Mouse (Mus musculus): ENCODE data around the gene Slc4a1.
"Not testable (repeated sequence)": the region's sequence is repeated elsewhere in the genome, so short reads cannot be mapped to it uniquely, and the experiment has no call there.

Gene Slc4a1

GRCm38 (mm10) chr11:102366103-102366502 is at the start of gene Slc4a1:
Gene Slc4a1, minus strand, starts transcription at chr11:102366203.
- DNase-seq: not testable (repeated sequence)

GRCm38 (mm10) chr11:102415034-102415802 is 49.2 kb upstream of the Slc4a1 start:
- DNase-seq: no peak

DNA sequence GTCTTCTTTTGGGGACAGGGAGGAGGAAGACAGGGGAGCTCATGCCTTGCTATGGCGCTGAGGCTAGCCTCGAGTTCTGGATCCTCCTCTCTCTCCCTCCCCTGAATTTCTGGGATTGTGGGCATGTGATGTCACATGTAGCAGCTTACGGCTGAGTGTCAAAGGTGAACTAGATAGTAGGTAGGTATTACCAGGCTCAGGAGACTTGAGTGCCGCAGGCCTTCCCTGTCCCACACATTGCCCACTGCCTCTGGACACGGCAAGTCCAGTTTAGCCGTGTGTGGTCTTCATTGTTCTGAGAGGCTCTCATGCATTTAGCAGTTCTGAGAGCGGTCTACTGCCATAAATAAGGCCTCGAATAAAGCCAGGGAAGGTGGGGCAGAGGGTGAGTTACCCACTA is 47.1 kb upstream of the Slc4a1 start:
- no peak for DNase-seq

GRCm38 (mm10) chr11:102411704-102412103 is 45.7 kb upstream of the Slc4a1 start:
- DNase-seq: peak; percentile 84

GRCm38 (mm10) chr11:102411061-102411460 is 45.1 kb upstream of the Slc4a1 start:
- no peak for DNase-seq

GRCm38 (mm10) chr11:102410345-102410744 is 44.3 kb upstream of the Slc4a1 start:
- DNase-seq: not testable (repeated sequence)

DNA sequence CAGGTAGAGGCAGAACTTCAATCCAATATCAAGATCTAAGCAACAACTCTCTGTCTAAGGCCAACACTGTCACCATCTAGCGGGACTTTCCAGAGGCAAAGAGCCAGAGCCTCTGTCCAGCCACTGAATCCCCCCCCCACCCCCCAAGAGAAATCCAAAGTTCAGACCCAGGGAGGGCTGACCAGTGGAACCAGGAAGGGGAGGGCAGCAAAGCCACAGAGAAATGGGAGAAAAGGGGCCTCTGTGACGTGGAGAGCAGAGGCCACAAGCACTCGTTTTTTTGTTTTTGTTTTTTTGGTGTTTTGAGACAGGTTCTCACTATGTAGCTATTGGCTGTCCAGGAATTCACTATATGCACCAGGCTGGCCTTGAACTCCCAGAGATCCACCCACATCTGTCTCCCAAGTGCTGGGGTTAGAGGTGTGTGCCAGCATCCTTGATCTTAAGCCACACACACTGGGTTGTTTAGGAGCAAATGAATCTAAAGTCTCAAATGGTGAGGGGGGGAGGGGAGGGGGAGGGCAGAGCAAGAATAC is 43.9 kb upstream of the Slc4a1 start:
- no peak for DNase-seq

- no peak for DNase-seq
Measured at GRCm38 (mm10) chr11:102408888-102409794, 43.1 kb upstream of the Slc4a1 start.

DNA sequence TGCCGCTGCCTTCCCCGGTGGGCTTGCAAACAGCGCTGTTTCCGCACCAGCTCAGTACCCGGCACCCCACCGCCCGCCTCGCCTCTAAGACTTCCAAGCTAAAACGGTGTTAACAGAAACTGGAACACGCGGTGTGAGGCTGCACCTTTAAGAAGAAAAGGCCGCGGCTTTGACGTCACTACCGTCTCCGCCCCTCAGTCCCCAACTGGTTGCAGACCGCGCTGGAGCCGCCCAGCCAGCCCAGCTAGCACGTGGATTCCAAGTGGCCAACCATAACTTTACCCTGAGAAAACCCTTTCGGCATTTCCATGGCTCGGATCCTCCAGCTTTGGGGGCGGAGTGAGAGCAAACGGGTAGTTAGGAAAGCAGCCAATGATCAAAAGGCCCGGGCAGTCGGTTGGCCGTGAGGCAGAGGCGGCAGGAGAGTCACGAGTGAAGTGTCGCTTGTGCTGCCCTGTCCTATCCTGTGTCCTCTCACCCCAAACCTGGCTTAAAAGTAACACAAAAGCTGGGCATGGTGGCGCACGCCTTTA is 42.4 kb upstream of the Slc4a1 start:
- DNase-seq: peak; percentile 93

- no peak for DNase-seq
Measured at GRCm38 (mm10) chr11:102407834-102408215, 41.8 kb upstream of the Slc4a1 start, which contains the start of gene Slc25a39. Gene Slc25a39, minus strand, starts transcription at chr11:102407946.

DNA sequence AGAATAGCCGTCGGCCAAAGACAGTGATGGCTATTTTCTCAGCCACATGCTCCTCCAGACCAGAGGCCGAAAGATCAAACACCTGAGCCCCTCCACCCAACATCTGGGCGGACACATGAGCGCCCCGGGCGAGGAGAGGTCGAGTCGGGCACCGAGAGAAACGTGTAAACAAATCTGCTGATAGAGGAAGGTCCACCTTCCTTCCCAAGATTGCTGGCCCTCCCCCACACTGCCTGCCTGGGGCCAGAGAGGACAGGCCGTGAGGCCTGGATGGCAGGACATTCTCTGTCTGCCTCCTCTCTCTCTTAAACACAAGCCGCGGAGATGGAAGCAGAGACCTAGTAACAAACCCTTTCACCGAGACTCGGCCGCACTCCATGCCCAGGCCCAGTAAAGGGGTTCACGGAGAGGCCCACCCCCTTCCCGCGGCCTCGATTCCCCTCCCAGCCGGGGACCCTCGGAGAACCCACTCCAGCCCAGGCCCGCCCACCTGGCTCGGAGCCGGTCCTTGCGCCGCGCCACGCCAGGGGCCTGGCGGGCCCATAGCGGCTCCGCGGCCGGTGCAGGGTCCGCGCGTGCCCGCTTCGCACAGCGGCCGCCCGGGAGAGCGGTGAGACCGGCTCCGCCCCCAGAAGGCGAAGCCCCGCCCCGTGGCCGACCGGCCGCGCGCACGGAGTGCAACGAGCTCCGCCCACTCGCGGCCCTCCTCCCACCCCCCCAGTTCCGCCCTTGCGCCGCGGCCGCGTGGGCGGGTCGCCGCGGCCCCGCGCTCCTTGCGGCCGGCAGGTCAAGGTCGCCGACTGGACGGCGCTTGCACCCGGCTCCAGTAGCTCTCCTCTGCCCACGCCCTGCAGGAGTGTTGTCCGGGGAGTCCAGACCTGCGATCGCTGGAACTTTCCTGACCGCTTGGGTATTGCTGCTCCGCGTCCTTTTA is 41.2 kb upstream of the Slc4a1 start:
- DNase-seq: peak; percentile 93

- no peak for DNase-seq
Measured at GRCm38 (mm10) chr11:102406401-102406800, 40.4 kb upstream of the Slc4a1 start.

DNA sequence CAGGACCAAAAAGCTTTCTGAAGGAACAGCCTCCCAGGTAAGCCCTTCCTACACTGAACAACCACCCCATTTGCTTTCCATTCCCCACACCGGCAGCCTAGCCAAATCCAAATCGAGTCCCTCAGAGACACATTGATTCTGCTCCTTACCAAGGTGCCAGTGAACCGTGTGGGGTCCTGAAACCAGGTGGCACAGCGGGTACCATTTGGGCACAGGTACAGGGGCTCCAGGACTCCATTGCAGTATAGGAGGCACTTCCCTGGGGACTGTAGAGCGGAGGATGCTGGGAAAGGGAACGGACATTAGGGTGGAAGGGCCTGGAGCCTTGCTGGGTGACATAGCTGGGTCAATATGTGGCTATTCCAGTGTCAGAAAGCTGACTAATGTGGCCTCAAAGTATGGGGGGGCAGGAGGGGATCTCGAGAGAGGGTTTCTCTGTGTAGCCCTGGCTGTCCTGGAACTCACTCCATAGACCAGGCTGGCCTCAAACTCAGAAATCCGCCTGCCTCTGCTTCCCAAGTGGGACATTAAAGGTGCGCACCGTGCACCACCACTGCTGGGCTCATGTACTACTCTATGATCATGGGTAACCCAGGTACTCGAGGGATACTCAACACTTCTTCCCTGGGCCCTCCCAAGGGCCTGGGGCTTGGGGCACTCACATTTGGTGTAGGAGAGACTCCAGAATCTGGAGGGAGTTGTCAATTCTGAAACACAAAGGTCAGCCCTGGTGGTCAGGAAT is 39.7 kb upstream of the Slc4a1 start:
- DNase-seq: no peak

DNA sequence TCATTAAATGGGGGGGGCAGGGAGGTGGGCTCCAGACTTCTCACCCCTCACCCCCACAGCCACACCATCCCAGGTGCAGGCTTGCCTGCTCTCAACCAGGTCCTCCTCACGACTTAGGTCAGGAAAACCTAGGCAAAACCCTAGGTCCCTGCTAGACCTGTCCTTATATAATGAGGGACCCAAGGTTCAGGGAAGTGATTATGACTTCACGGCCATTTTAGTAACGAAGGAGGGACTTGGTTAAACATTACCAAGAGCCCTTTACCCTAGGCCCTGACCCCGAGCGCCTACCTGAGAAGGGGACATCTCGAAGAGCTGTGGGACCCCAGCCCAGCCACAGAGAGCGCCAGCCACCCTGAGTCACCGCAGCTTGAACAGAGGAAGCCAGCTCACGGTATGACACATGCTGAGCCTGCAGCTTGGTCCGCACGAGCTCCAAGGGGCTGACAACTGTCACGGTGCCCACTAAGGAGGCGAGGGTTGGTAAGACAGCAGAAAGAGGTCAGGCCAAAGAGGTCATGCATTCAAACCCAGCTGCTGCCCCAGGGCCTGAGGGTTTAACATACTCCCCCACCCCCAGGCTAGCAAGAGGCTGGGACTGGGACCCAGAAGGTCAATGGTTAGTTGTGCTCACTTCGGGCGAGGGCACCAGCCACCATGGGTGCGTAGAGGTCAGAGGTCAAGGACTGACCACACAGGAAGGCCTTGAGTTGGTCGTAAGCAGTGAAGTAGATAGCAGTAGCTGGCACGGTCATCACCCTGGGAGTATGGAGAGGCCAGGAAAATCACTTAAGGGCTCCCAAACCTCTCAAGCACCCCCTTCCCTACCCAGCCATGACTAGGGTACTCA is 38.4 kb upstream of the Slc4a1 start:
- no peak for DNase-seq

DNA sequence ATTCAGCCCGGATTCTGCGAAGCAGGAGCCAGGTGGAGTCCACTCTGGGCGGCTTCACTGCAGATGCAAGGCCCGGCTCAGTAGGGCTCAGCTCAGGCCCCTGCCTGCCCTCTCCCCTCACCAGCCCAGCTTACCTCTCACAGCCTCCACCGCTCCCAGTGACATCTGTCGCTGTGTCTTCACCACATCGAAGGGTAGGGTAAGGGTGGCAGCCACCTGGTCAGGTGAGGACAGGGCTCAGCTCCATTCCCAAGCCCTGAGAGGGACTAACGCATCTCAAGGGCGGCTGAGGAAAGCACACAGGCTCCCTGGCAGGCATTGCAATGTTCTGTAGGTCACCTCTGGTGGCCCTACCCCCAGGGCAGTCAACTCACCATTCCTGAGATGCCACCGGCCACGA is 37.7 kb upstream of the Slc4a1 start:
- no peak for DNase-seq

GRCm38 (mm10) chr11:102401898-102402500 is 36.0 kb upstream of the Slc4a1 start:
- DNase-seq: no peak

DNA sequence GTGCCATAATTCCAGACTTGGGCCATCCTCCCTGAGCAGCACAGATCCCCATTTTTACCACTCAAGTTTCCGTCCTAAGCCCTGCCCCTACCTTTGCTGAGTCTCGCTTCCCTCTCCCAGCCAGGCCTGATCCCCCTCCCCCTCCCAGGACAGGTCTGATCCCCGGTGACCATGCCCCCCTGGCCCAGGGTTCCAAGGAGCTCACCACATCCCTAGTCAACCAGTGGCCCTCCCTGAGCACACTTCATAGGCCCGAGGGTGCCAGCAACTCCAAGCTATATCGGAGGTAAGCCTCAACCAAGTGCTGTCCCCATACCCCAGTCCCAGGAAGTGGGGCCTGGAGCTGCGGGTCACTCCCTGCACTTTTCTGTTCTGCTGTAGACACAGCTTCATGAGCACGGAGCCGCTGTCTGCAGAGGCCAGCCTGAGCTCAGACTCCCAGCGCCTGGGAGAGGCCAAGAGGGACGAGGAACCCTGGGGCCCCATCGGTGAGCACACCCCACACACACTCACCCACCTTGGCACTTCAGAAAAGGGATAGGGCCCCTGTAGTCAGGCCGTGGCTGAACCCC is 34.6 kb upstream of the Slc4a1 start:
- no peak for DNase-seq

- DNase-seq: no peak
Measured at GRCm38 (mm10) chr11:102399610-102400072, 33.6 kb upstream of the Slc4a1 start.

GRCm38 (mm10) chr11:102399107-102399506 is 33.1 kb upstream of the Slc4a1 start:
- no peak for DNase-seq
